Mouse (Mus musculus) megakaryocyte, adult 5-6 weeks (primary cell): Measurements from ENCODE around the gene Cd151. TPM values are rescaled to one million over a fixed set of nuclear protein-coding genes. Genes with fewer than 3 reads are reported as not detected.

Experiments
- ATAC-seq: 2 replicates; pipeline ENCODE4 v1.8.0; 2016; ENCODE audit warnings: mild to moderate bottlenecking, inconsistent platforms; ENCODE audit not compliant: poor library complexity, severe bottlenecking
- total RNA-seq, 2 experiments: library from RNA; stranded (forward) in 1 of 2; stranded (reverse) in 1 of 2; fragments of 153-499, 151-499 nt in 1 of 2; fragments of 221-1000, 200-1000 nt in 1 of 2; gene quantifications; 2 replicates each; pipeline versions ENCODE4 v1.2.3 to v1.2.4; 2015 to 2017

The Cd151 gene
- total RNA-seq (2015) (13.3 and 16.8 TPM in 2 replicates), total RNA-seq (2017) (21.6 and 26.4 TPM in 2 replicates)

DNA sequence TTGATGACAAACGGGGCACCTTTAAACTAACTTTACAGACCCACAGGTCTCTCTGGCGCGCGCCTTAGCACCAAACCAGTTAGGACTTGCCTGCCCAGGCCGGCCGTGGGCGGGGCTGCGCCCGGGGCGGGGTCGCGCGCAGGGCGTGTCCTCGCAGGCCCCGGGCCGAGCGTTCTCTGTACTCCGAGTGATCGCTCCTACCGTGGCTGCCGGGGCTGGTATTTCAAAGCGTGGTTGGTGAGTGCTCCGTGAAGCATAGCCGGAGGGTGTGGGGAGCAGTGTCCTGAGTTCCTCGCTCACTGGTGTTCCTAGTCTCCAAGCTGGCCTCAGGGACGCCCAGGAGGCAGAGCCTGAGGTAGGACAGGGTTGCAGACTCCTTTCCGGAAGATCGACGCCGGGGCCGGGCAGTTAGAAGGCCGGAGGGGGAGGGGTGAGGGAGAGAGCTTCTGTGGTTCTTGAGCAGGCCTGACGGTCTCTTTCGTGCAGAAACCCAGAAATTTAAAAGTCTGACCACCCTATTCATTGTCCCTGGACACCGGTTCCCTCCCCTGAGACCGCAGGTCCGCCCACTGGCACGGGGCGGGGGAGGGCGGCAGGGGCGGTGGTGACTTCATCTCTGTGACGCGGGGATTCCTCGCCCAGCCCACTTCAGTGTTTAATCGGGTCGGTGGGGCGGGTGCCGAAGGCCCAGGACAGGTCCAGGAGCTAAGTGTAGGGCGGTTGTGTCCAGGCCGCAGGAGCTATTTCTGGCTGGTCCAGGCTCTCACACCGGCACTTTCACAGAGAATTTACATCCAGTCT lies at the start of gene Cd151:
Gene Cd151 (plus strand): TSS at position 163 of the 801 bp plus-strand sequence.
- ATAC-seq = peak; percentile 73

DNA sequence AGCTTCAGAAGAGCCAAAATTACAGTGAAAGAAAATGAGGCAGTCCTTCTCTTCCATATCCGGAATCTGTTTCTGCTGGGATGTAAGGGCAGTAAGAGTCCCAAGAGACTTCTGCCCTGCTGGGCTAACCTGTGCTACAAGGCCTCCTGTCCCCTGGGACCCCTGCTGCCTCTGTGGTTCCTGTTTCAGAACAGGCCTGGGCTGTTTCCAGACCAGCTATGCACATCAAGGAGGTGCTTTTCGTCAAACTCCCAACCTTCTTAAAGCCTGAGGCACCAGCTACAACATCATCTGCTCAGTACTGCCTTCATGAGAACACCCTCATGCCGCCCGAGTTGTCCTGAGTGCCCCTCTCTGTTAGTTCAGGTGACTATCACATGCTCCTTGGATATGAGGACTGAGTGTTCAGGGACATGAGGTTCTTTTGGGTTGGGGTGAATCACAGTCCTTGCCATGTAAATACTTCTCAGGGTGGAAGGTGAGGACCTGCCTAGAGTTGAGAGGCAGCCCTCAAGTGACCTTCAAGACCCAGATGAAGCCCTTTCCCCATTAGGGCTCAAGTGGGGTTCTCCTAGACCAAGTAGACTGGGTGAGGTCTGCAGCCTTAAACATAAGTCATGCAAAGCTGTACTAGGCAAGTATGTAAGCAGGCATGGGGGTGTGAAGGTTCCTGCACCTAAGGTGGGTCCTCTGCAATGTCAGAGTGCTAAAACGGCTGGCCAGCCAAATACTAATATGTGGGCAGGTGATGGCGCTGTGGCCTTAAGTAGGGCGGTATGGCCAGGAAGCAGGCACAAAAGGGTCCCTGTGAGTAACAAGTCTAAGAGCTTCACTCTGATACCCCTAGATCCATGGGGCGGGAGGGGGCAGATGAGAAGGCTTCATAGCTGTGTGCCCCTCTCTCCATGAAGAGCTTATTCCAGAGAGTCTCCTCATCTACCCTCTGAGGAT lies 49.2 kb upstream of the Cd151 start:
- ATAC-seq = no peak

DNA sequence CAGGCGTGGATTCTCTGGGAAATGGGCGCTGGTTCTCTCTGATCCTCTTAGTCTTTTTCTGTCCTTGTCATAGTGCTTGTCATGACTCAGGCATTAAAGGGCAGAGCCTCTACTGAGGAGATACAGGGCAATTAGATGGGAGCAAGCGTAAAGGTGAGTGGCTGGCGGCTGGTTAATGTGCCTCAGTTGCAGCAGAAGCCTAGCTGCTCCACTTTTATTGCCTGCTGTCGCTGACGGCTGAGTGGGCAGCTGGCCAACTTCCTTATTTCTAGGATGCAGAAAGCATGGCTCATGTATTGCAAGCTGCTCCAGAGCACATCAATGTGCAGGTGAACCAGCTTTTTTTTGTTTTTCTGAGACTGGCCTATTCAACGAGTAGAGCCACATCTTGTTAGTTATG lies 48.2 kb upstream of the Cd151 start:
- ATAC-seq = 0 out of 2 replicates have a peak, but pooled peaks have one; percentile 36

DNA sequence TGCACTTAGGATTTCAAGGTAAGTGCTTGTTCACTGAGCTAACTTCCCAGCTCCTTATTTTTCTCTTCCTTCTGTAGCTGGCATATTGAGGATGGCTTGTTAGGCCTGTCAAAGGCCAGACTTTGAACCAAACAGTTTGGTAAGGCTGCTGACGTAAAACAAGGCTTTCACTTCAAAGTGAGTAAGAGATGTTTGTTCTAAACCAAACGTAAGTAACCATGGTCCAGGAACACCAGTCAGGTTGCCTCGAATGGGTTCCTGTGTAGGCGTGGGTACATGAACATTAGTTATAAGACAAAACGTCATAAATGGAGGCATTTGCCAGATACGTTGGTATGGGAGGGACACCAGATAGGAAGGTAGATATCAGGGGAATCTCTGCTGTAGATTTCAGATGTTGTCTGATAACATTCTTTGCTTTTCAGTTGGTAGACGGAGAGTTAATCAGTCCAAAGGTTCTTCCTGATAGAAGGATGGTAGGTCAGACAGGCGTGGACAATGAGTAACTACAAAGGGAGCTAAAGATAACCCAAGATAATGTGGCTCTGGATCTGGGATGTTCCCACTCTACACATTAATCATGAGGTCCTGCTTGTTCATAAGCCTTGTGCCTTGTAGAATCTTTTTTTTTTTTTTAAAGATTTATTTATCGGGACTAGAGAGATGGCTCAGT lies 47.0 kb upstream of the Cd151 start:
- ATAC-seq = no peak

DNA sequence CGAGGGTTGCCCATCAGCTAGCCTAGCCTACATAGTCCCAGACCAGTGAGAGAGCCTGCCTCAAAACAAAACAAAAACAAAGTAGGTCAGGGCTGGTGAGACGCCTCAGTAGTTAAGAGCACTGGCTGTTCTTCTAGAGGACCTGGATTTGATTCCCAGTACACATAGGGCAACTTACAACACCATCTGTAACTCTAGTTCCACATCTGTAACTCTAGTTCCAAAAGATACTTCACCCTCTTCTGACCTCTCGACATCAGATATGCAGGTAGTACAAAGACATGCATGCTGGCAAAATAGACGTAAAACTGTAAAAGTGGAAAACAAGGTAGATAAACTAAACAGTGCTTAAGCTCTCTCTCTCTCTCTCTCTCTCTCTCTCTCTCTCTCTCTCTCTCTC lies 43.4 kb upstream of the Cd151 start:
- no peak for ATAC-seq

DNA sequence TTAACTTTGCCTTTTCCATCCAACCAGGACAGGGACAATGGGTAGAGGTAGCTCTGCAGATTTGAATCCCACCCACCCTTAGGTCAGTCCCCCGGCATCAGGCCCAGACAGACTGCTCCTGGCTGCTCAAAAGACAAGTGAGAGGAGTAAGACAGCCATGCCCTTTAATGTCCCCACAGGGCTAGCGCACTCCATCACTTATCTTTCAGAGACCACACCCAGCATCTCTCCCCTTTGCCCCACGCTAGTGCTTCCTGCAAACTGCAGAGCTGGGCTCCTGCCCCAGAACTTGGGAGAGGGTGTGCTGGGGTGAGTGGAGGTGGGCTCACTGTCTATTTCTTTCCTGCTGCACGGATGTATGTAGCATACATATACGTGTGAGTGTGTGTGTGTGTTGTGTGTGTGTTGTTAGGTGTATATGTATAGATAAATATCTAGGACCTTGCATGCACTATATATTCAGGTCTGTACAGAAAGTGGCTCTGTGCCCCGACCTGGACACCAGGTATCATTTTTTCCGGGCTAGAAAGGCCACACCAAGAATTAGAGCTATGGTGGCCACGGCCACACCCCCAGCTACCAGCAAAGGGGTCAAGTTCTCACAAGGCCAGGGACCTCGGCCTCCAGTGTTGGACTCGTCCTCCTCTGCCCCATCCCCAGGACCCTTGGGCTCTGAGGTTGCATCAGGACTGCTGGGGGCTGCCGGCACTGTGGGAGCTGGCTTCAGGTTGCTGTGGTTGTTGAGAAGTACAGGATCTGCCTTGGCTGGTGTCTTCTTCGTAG lies 40.1 kb upstream of the Cd151 start:
- ATAC-seq = no peak

DNA sequence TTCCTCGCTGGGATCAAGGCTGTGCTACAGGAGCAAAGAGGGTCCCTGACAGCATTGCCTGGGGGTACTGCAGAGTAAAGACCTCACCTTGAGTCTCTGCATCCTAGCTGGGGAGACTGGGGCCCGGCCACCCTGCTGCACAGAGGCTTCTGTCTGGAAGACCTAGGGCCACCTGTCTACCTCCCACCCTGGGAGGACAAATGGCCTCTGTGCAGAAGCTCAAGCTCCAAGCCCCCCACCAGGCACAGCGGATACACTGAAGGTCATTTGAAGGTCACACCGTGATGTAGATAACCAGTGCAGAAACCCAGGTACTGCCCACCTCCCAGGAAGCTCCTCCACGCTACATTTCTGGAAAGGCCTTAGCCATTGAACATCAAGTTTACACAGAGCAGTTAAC lies 38.5 kb upstream of the Cd151 start:
- no peak for ATAC-seq

DNA sequence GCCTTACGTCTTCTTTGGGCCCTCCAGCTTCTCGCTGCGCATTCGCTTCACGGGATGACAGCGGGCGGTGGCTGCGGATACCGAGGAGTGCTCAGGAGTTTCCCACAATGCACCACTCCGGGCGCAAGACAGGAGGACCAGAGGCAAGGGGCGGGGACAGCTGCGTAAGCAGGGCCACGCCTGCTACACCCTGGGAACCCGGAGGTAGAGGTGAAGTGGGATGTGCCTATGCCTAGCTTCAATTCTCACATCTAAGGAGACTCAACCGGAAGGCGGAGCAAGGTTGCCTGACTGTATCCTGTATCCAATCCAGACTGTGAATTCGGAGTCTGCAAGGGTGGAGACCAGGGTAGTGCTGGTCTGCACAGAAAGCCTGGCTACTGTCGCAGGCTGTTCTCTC lies 37.9 kb upstream of the Cd151 start, which contains the start of gene Cend1:
Gene Cend1 (minus strand): TSS at position 182 of the 400 bp plus-strand sequence.
- ATAC-seq = no peak

DNA sequence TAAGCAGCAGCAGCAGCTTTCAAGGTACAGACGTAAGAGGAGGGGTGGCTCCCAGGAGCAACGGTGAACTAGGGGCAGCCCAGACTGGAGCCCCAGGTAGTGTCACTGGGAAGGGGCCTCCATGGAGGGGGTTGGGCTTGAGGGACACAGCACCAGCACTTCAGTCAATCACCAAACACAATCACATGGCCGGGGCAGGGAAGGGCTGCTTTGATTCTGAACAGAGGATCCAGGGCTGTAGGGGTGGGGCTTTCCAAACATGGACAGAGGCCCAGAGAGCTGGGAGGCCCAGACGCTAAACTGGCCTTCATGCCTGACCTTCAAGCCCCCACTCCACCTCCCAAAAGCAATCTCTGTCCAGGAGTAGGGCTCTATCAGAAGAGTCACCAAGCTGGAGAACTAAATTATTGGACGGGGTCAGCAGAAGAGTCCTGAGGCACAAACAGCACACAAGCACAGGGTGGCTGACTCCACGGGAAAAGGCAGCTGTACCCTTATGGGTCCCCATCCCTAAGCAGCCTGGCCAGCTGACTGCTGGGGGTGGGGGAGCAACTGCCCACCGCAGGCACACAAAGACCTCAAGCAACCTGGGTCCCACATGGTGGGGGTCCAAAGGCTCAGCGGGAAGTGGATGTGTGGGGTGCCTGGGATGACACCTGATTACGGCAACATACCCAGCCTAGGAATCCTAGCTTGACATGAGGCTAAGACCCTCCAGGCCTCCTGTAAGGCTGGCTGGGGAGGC lies 37.2 kb upstream of the Cd151 start:
- no peak for ATAC-seq

DNA sequence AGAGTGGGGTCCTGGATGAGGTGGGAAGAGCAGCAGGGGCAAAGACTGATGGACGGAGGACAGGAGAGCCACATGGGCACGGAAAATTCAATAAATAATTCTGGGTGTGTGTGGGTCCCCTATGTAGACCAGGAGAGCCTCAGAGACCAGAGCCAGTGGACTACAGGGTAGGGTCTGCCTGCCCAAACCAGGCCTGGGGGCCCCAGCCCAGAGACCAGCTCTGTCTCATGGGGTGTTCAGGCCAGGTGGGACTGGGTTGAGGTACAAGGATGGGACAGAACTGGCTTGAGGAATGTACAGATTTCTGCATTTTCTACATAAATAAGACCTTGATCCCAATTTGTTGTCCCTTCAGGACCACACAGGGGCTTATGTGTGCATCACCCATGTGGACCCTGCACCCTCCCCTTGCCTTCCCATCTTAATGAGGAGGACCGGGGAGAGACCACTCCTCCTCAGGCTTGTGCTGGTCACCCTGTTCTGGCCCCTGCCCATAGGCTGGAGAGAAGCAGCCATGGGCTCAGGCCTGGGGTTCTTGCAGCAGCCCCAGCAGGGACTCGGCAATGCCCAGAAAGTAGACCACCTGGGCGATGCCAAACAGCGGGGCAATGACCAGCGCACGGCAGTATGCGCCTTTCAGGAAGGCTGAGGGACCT lies 36.5 kb upstream of the Cd151 start:
- ATAC-seq = no peak

DNA sequence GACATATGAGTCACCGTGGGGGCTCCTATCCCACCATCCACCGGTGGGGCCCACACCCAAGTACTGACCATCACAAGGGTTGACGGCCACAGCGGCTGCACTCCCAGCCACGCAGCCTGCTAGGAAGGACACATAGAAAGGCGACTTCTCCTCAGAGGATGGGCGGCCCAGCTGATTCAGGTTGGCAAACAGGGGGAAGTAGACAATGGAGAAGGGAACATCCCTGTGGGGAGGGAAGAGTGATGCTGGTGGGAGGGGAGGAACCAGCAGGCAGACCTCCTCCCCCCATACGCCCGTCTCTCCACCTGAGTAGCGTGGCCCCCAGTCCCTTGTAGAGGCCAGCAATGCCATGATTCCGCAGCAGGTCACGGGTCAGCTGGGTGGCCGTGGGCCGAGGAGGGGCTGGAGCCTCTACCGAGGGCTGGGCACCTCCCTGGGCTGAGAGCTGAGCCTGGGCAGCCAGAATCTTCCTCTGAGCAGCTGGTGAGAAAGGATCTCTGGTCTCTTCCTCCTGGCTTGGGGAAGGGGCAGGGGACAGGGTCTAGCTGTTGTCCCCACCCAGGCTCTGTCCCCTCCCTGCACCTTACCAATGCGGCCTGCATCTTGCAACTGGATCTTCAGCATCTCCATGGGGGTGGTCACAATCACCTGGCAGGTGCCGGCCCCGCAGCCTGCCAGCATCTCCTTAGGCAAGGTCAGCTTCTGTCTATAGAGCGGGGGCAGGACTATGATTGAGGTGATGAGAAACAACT lies 35.6 kb upstream of the Cd151 start:
- ATAC-seq = no peak

DNA sequence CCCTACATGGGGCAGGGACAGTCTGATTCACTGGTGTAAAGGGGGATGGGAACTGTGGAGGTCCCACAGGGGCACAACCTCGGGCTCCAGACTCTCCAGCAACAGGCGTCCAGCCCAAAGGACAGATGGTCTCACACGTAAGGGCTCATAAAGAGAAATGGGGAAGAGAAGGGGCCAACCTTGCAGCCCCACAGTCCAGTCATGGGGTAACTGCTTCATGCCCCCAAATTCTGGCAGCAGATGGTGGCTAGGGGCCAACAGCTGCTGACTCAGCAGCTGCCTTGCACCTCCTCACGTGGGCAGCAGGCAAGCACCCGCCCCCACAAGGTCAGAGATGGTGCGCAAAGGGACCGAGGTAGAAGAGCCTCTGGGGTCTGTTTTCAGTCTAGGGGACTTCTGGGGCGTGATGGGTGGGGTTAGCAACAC lies 35.0 kb upstream of the Cd151 start:
- no peak for ATAC-seq

DNA sequence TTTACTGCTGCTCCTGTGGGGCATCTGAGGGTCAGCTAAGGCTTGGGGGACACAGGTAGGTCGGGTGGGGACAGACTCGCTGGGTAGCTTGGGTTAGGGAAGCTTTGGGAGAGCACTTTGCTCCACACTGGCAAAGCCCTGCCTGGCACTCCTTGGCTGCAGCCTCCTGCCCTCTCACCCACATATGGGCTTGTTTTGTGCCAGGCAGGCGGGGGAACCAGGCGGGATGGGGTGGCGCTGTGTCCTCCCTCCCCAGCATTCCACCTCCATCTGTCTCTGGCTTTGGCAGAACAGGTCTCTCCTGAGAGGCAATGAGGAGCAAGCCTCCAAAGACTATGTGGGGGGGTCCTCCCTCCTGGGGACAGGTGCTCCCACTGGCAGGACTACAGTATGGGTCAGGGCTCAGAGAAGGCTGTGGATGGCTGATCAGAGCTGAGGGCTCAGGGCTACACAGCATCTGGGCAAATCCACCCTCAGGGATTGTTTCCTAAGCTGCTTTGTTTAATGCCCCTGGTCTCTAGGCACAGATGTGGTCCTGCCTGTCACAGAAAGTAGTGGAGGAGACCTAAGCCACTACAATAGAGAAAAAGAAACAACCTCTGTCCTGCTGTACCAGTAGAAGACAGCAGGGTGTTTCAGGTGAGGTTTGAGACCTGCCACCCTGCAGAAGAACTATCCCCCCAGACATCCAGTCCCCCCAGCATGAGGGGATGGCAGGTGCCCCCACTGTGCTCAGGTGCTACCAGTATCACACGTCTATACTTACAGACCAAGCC lies 34.3 kb upstream of the Cd151 start:
- ATAC-seq = no peak

DNA sequence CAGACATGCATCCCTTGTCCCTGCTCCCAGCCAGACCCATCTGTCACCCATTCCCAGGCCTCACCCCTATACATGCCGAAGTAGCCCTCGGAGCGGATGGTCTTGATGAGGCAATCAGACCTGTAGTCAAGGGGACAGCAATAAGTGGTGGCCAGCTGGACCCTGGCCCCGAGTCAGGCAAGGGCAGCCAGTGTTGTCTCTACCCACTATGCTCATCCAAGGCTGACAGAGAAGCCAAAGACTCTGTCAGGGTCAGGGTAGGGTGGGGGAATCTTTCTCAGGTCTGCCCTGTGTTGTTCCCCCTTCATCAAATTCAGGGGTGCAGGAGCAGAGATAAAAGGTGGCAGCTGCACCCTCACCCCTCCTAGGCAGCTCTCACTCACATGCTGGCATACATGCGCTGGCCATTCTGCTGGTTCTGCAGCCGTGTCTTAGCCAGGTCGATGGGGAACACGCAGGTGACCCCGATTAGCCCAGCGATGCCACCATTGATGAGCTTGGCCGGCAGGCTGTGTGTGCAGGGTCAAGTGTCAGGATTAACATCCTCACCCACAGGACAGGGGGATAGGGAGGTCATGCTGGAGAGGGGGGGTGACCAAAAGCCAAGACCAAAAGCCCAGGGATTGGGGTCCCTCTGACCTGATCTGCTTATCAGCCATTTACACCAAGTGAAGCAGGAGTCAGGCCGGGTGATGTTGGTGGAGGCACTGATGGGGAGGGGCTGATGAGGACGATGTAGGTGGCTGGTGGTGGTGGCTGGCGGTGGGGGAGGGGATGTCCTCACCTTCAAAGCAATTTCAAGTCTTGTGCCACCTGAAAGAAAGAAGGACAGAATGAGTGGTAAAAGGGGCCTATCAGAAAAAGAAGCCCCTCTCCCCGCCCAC lies 33.4 kb upstream of the Cd151 start:
- ATAC-seq = no peak

DNA sequence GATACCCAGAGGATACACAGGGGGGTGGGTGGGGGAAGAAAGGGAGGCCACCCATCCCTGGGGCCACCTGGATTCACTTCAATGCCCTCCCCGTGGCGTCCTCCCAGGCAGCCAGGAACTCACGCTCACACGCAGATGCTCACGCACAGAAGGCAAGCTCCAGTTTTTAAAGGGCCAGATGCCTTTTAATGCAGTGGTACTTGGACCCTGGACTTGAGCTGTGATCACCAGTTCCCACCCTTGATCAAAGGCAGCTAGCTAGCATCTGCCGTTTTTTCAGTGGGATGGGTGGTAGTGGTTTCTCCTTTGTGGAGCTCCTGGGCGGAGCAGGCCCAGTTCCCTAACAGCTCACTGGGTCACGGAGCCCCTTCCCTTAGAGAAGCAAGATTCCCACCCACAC lies 32.7 kb upstream of the Cd151 start:
- no peak; the same call in 1 of the 2 replicates for ATAC-seq

DNA sequence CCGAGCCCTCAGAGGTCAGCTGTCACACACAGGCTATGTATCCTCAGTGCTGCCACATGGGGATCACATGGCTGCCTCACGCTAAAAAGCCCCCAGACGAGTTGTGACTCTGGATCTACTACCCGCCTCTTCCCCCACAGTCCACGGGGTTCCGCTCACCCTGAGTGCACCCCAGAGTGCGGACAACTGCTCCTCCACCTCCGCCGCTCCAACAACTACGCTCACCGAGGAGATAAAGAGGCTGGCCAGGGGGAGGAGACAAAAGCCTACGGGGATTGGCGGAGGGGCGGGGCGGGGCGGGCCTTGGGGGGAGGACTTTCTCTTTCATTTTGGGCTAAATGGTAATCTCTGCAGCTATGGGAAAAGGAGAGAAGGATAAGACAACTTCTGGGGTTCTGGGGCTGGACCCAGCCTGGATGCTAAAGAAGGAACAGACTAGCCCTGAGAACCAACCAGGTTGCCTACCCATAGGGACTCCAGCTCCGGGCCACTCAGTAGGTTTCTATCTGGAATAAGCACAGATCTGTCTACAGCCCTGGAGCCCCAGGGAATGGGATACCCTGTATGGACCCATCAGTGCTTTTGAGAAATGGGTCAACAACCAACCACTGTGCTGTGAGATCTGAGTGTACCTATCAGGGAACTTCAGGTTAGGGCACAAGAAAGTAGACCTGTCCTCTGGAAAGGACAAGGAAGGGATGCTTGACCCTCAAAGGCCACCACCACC lies 31.9 kb upstream of the Cd151 start:
- ATAC-seq = peak; percentile 71
